Mouse (Mus musculus) kidney, adult 2 months (tissue): ENCODE measurements at regions not wholly inside any gene's neighbourhood (a gene's known extent, or its start where the extent isn't known, plus 50 kb on each side); places are given as distances from the start of the nearest gene placed in this dataset.

Source experiments
- CTCF ChIP-seq: fragments of 200-500 bp; conservative IDR thresholded peaks from 2 replicates; pipeline ENCODE4 v1.5.1; 2011; ENCODE audit warnings: low read depth, mild to moderate bottlenecking, control low read depth, low read length, moderate library complexity, mixed read lengths; ENCODE audit not compliant: insufficient read depth, insufficient read length
- POLR2A ChIP-seq: fragments of 200-500 bp; IDR thresholded peaks from one replicate; pipeline ENCODE4 v1.6.1; 2011; ENCODE audit warnings: low read depth, low read length, control low read depth

- TF ChIP-seq POLR2A (no peak), CTCF (no peak)
These were observed 85.2 kb upstream of the Zfp703 start for GRCm38 (mm10) chr8:26891881-26892280.
